Mouse (Mus musculus): ENCODE results near the gene Gse1.

Gse1 gene

DNA sequence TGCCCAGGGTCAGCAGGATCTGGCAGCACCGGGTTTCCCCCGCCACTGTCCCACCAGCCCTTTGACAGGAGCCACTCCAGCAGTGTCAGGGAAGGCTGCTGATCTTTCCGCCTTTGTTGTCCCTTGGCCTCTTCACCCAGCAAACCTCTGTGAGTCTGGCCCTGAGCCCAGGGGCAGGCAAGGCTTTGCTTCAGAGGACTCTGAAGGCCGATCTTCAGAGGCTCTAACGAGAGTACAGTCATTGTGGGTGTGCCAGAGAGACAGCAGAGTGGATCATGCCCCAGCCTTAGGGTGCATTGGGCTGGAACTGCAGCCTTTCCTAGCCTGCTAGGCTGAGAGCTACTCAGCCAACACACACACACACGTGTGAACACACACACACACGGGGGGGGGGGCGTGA is 111.5 kb downstream of the Gse1 start:
- H3K4me3 ChIP-seq (replicated peaks; ENCODE audit: low read length): no peak overlapping the region
- peaks cover 89% of the 10 kb centered on the region for H3K4me1 ChIP-seq (replicated peaks; ENCODE audit: low read depth, low read length)
- peaks cover 9% of the 10 kb centered on the region for H3K9me3 ChIP-seq (ENCODE audit: low read length)
- TF ChIP-seq POU5F1 (IDR thresholded peaks at IDR 0.05; ENCODE audit: borderline replicate concordance, low read length) (no peak), CTCF (conservative IDR thresholded peaks at IDR 0.05; ENCODE audit: low read length) (no peak), NANOG (IDR thresholded peaks at IDR 0.05; ENCODE audit: borderline replicate concordance, low read length) (no peak)
- H3K36me3 ChIP-seq (ENCODE audit: insufficient read depth, low read length): no peaks in the 10 kb centered on the region
- H3K27me3 ChIP-seq (ENCODE audit: insufficient read depth, low read length): 0 out of 2 replicates have a peak, but pooled peaks cover 7% of the 10 kb centered on the region

DNA sequence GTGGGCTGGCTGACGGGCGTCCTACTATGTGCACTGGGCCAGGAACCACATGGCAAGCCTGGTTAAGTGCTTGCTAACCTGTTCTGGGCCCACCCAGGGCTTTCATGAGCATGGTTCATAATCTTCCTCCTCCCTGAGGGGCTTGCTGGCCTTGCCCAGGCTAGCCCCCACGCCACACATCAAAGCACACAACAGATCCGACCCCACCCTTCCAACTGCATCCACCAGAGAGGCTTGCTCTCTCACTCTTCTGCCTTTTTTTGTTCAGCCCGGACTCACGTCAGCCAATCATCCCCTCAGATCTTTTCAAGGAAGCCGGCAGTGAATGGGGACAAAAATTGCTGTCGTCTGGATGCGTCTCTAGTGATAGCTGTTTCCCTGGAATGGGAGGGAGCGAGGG is 112.9 kb downstream of the Gse1 start:
- TF ChIP-seq NANOG (IDR thresholded peaks at IDR 0.05; ENCODE audit: borderline replicate concordance, low read length): no peak
- TF ChIP-seq POU5F1 (IDR thresholded peaks at IDR 0.05; ENCODE audit: borderline replicate concordance, low read length): no peak
- no peak for TF ChIP-seq CTCF (conservative IDR thresholded peaks at IDR 0.05; ENCODE audit: low read length)
- Histone ChIP-seq H3K4me1 (replicated peaks; ENCODE audit: low read depth, low read length) (peaks cover 79% of the 10 kb centered on the region), H3K4me3 (replicated peaks; ENCODE audit: low read length) (peak overlapping the region; percentile 46), H3K9me3 (ENCODE audit: low read length) (peaks cover 9% of the 10 kb centered on the region), H3K27me3 (ENCODE audit: insufficient read depth, low read length) (0 out of 2 replicates have a peak, but pooled peaks cover 7% of the 10 kb centered on the region), H3K36me3 (ENCODE audit: insufficient read depth, low read length) (no peaks in the 10 kb centered on the region)

DNA sequence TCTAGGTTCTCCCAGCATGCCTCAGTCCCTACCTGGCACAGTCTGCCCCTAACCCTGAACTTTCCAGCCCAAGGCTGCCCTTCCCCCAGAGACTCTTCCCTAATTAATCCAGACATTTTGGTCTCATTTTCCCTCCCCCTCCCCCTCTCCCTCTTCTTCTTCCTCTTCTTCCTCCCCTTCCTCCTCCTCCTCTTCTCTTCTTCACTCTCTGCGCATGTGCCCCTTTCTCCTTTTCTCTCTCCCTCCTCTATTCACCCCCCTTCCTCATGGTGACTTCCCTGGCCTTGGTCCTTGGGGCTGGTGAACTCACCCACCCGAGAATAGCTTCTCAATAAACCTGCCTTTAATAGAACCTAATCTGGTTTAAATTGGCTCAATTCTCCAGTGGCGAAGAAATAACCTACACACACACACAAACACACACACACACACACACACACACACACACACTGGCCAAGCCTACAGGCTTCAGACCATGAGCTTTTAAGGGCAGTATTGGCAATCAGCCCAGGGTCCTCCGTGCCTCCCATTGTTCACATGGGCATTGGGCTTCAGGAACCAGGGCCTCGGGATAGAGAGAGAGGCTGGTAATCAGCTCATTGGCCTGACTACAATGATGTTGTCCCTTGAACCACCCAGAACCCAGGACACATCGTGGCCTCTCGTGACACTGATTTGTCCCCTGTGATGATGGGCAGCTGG is 114.7 kb downstream of the Gse1 start:
- H3K4me1 ChIP-seq (replicated peaks; ENCODE audit: low read depth, low read length): peaks cover 74% of the 10 kb centered on the region
- no peaks in the 10 kb centered on the region for H3K36me3 ChIP-seq (ENCODE audit: insufficient read depth, low read length)
- peaks cover 9% of the 10 kb centered on the region for H3K9me3 ChIP-seq (ENCODE audit: low read length)
- no peak for TF ChIP-seq NANOG (IDR thresholded peaks at IDR 0.05; ENCODE audit: borderline replicate concordance, low read length)
- no peak for TF ChIP-seq POU5F1 (IDR thresholded peaks at IDR 0.05; ENCODE audit: borderline replicate concordance, low read length)
- no peak for TF ChIP-seq CTCF (conservative IDR thresholded peaks at IDR 0.05; ENCODE audit: low read length)
- no peak overlapping the region for H3K4me3 ChIP-seq (replicated peaks; ENCODE audit: low read length)
- peaks cover 19% of the 10 kb centered on the region for H3K27me3 ChIP-seq (ENCODE audit: insufficient read depth, low read length)

DNA sequence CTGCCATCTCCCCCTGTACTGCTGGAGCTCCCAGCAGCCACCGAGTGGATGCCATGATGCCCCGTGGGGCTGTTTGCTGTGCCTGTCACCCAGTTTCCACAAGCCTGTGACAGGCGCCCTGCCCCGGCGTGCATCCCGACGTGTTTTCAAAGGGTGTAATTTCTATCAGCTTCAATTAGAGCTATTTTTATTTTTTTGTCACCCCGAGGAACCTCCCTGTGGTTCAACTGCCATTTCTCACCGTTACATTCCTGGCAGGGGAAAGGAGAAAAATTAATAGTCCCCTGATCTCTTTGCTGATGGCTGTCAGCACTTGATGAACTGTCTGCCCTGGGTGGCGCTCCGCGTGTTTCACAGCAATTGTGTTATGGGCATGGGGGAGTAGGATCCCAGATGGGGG is 115.3 kb downstream of the Gse1 start:
- no peak overlapping the region for H3K4me3 ChIP-seq (replicated peaks; ENCODE audit: low read length)
- H3K36me3 ChIP-seq (ENCODE audit: insufficient read depth, low read length): no peaks in the 10 kb centered on the region
- no peak for TF ChIP-seq NANOG (IDR thresholded peaks at IDR 0.05; ENCODE audit: borderline replicate concordance, low read length)
- no peak for TF ChIP-seq POU5F1 (IDR thresholded peaks at IDR 0.05; ENCODE audit: borderline replicate concordance, low read length)
- TF ChIP-seq CTCF (conservative IDR thresholded peaks at IDR 0.05; ENCODE audit: low read length): no peak
- H3K4me1 ChIP-seq (replicated peaks; ENCODE audit: low read depth, low read length): peaks cover 74% of the 10 kb centered on the region
- H3K27me3 ChIP-seq (ENCODE audit: insufficient read depth, low read length): peaks cover 24% of the 10 kb centered on the region
- H3K9me3 ChIP-seq (ENCODE audit: low read length): peaks cover 9% of the 10 kb centered on the region

DNA sequence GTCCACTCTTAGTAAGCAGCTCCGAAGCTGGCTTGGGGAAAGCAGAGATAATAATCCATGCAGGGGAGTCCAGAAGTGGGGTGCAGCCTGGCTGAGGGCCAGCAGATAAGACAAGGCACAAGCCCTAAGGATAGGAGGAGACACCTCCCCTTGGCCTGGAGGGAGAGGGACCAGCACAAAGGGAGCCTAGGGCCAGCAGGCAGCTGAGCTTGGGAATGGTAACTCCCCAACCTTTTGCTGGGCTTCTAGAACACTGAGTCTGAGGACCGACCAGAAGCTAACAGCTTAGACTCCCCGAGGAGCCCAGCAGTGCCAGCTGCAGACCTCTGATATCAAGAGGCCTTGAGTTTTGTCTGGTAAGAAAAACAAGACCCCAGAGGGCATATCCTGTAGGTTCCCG is 115.9 kb downstream of the Gse1 start:
- H3K27me3 ChIP-seq (ENCODE audit: insufficient read depth, low read length): peaks cover 29% of the 10 kb centered on the region
- no peak for TF ChIP-seq NANOG (IDR thresholded peaks at IDR 0.05; ENCODE audit: borderline replicate concordance, low read length)
- TF ChIP-seq POU5F1 (IDR thresholded peaks at IDR 0.05; ENCODE audit: borderline replicate concordance, low read length): no peak
- TF ChIP-seq CTCF (conservative IDR thresholded peaks at IDR 0.05; ENCODE audit: low read length): no peak
- peaks cover 75% of the 10 kb centered on the region for H3K4me1 ChIP-seq (replicated peaks; ENCODE audit: low read depth, low read length)
- no peaks in the 10 kb centered on the region for H3K36me3 ChIP-seq (ENCODE audit: insufficient read depth, low read length)
- no peak overlapping the region for H3K4me3 ChIP-seq (replicated peaks; ENCODE audit: low read length)
- peaks cover 3% of the 10 kb centered on the region for H3K9me3 ChIP-seq (ENCODE audit: low read length)

DNA sequence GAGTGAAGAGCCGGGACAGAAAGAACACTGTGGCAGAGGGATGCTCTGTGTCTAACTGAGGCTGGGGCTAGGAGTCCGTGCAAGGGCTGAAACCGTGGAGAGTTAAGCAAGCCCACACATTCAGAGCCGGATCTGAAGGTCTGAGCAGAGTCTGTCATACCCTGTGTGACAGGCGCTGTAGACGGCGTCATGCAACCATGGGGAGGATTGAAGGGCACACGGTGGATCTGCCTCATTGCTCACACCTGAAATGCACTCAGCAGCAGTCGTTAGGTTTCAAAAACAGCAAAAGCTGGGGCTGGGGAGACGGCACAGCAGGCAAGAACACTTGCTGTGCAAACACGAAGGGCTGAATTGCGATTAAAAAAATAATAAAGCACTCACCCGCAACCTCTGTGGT is 116.3 kb downstream of the Gse1 start:
- Histone ChIP-seq H3K36me3 (ENCODE audit: insufficient read depth, low read length) (no peaks in the 10 kb centered on the region), H3K9me3 (ENCODE audit: low read length) (no peaks in the 10 kb centered on the region), H3K4me1 (replicated peaks; ENCODE audit: low read depth, low read length) (peaks cover 74% of the 10 kb centered on the region), H3K4me3 (replicated peaks; ENCODE audit: low read length) (no peak overlapping the region), H3K27me3 (ENCODE audit: insufficient read depth, low read length) (peaks cover 29% of the 10 kb centered on the region)
- TF ChIP-seq CTCF (conservative IDR thresholded peaks at IDR 0.05; ENCODE audit: low read length): no peak
- no peak for TF ChIP-seq NANOG (IDR thresholded peaks at IDR 0.05; ENCODE audit: borderline replicate concordance, low read length)
- no peak for TF ChIP-seq POU5F1 (IDR thresholded peaks at IDR 0.05; ENCODE audit: borderline replicate concordance, low read length)

DNA sequence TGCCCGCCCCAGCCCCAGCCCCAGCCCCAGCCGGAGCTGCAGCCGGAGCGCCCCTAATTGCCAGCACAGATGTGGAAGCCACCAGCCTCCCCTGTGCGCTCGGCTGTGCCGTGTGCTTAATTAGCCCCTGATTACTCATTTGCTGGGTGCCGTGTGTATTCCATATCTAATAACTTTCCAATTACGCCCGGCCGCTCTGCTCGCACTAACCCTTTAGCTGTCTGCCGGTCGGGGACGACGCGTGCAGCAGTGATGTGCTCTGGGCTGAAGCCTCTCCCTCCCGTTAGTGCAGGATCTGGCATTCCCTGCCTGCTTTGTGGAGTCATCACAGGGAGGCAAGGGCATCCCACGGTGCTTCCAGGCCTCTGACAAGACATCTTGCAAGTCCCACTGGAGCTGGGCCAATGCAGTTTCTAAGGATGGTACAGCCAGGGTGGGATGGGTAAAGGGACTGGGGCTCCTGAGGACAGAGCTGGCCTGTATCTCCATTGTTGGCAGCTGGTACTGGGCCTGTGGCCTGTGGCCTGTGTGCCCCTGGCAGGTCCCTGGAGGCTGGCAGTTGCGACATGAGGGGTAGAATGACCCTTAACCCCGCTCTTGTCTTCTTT is 119.6 kb downstream of the Gse1 start:
- Histone ChIP-seq H3K9me3 (ENCODE audit: low read length) (no peaks in the 10 kb centered on the region), H3K27me3 (ENCODE audit: insufficient read depth, low read length) (peaks cover 47% of the 10 kb centered on the region), H3K4me3 (replicated peaks; ENCODE audit: low read length) (no peak overlapping the region), H3K36me3 (ENCODE audit: insufficient read depth, low read length) (no peaks in the 10 kb centered on the region), H3K4me1 (replicated peaks; ENCODE audit: low read depth, low read length) (peaks cover 63% of the 10 kb centered on the region)
- TF ChIP-seq POU5F1 (IDR thresholded peaks at IDR 0.05; ENCODE audit: borderline replicate concordance, low read length) (no peak), CTCF (conservative IDR thresholded peaks at IDR 0.05; ENCODE audit: low read length) (no peak), NANOG (IDR thresholded peaks at IDR 0.05; ENCODE audit: borderline replicate concordance, low read length) (no peak)

DNA sequence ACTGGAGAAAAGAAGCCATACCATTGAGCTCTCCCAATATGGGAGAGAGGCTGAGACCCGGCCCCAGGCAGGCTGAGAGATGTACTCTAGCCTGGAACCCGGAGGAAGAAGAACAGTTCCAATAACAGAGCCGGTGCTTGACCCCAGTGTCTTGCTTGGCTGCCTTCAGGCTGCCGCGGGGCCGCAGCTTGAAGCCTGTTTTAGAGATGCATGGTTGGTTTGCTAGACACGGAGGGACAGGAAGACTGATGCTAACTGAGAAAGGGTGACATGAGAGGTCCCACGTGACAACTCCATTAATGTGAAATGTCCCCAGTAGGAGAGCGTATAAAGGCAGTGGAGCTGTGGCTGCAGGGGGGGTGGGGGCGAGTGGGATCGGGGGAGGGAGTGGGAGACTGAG is 120.7 kb downstream of the Gse1 start:
- TF ChIP-seq CTCF (conservative IDR thresholded peaks at IDR 0.05; ENCODE audit: low read length) (no peak), NANOG (IDR thresholded peaks at IDR 0.05; ENCODE audit: borderline replicate concordance, low read length) (no peak), POU5F1 (IDR thresholded peaks at IDR 0.05; ENCODE audit: borderline replicate concordance, low read length) (no peak)
- Histone ChIP-seq H3K36me3 (ENCODE audit: insufficient read depth, low read length) (no peaks in the 10 kb centered on the region), H3K4me1 (replicated peaks; ENCODE audit: low read depth, low read length) (peaks cover 66% of the 10 kb centered on the region), H3K4me3 (replicated peaks; ENCODE audit: low read length) (no peak overlapping the region), H3K9me3 (ENCODE audit: low read length) (no peaks in the 10 kb centered on the region), H3K27me3 (ENCODE audit: insufficient read depth, low read length) (peaks cover 51% of the 10 kb centered on the region)

All from E14TG2a.4 (cell line).